Mouse (Mus musculus) gastrocnemius, postnatal 25 days (tissue): ENCODE data around the gene Ppl. TPM values are rescaled to one million over a fixed set of nuclear protein-coding genes. Genes with fewer than 3 reads are reported as not detected.

ENCODE experiments used
- DNase-seq: peaks from one replicate; pipeline ENCODE4 v3.0.0; 2022
- long read RNA-seq, 2 experiments: library from polyadenylated mRNA; stranded (forward); transcript quantifications; one replicate each; pipeline ENCODE4 v2.0.0; 2021
- total RNA-seq, 2 experiments: library from RNA; stranded (reverse); gene quantifications; 1 replicate in 1 of 2; 2 replicates in 1 of 2; pipeline ENCODE4 v1.2.3; 2021

Gene Ppl
- 1 to 10 TPM in 1 of 2 experiments, under 1 TPM in 1; 0.77 to 2.2 TPM for total RNA-seq
- long read RNA-seq, experiment 1, partial matches to known transcripts = 0 of 1 reads
- long read RNA-seq, experiment 1, other reads (novel, unspliced or antisense) = 1 of 1 reads
- long read RNA-seq, experiment 2, partial matches to known transcripts = 0 of 1 reads
- long read RNA-seq, experiment 2, other reads (novel, unspliced or antisense) = 1 of 1 reads

GRCm38 (mm10) chr16:5132401-5132801 is at the start of gene Ppl:
TSS of gene Ppl (minus strand) at chr16:5132421.
- DNase-seq = peak; percentile 59

- DNase-seq = peak; percentile 63
Measured at GRCm38 (mm10) chr16:5172636-5173035, 40.4 kb upstream of the Ppl start.

DNA sequence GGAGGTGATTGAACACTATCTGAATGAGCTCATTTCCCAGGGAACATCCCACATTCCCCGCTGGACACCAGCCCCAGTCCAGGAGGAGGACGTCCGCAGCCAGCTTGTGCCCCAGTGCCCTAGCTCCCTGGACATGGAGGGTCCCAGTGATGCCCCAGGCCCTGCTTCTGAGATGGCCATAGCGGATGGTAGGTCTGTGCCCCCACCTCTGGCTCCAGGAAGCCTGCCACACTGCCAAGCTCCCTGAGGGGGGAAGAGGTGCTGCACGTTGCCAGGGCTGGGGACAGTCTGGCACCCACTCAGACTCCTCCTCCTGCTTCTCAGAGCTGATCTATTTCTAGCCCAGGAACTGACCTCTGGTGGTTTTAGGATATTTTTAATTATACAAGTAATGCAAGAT is 36.6 kb upstream of the Ppl start:
- DNase-seq = peak; percentile 60

DNA sequence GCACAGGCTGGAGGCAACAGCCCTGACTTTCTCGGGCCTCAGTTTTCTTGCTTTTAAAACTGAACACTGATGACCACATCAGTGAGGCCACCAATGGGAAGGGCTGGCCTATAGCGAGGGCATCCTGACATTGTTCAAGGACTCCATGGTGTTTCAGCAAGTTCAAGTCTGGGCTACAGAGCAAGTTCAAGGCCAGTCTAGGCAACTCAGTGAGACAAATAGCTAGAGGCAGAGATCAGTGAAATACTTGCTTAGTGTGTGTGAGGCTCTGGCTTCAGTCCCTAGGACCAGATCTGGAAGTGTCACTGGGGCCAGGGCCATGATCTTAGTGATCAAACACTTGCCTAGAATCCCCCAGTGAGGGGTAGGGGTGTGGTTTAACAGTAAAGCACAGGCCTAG is 35.8 kb upstream of the Ppl start:
- no peak for DNase-seq

- no peak for DNase-seq
Measured at GRCm38 (mm10) chr16:5164327-5164726, 32.1 kb upstream of the Ppl start.

- DNase-seq = no peak
Measured at GRCm38 (mm10) chr16:5159248-5159647, 27.0 kb upstream of the Ppl start.

DNA sequence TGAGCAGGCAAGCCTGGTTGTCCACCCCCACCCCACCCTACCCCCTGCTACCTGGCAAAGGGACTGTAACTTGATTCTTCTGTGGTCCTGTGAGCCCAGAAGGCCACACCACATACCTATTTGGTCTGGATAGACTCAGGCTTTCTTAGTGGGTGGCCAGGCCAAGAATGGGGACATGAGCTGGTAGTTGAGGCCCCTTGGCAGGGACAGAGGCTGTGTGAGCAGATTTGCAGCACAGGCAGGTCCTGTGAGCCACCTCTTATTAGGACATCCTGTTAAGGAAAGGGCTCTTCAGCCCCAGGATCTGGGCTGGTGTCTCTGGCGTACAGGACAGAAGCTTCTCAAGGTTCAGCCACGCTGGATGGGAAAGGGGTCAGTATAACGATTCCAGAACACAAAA is 24.9 kb upstream of the Ppl start:
- DNase-seq = peak; percentile 78

- DNase-seq = no peak
Measured at GRCm38 (mm10) chr16:5156495-5156894, 24.3 kb upstream of the Ppl start.

DNA sequence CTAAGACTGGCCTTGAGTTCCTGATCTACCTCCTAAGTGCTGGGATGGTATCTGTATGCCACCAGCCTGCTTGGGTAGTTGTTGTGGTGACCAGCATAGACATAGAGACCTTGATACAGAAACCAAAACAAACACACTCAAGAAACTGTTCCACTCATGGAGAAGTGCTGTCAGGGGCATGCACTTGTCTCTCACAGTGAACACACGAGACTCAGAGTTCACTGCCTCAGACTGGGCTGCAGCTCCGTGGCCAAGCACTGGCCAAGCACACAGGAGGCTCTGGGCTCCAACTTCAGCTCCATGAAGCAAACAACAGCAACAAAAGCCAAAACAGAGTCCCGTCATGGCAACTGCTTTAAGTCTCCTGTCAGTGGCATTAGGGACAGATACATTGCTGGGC is 22.8 kb upstream of the Ppl start:
- no peak for DNase-seq

DNA sequence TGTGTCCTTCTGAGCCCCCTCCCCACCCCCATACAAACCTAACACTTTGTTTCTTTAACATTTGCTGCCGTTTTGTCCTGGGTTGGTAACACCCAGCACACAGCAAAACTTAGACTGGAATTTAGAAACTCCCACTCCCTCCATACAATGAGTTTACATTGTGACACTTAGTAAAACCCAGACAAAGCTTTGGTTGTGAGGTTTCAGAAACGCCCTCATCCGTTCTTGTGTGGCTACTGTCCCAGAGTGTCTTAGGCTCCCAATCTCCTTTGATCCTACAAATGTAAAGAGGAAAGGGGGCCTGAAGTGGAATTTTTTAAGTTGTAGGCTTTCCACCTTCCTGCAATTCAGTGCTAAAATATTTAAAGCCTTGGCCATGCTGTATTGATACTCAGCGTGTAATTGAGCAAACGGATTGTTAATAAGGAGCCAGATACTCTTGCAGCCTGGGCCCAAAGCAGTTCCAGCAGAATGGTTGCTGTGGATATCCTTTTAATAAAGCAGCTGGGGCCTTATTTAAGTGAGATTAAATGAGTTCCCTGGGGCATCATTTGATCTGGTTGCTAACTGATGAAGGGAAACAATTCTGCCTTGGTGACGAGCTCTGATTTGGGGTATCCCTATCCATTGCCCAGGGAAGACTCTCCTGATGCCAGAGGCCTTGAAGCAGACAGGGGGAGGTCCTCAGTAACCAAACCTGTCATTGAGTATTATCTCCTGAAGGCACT is 21.2 kb upstream of the Ppl start:
- no peak for DNase-seq

- DNase-seq = no peak
Measured at GRCm38 (mm10) chr16:5150544-5150943, 18.3 kb upstream of the Ppl start.

DNA sequence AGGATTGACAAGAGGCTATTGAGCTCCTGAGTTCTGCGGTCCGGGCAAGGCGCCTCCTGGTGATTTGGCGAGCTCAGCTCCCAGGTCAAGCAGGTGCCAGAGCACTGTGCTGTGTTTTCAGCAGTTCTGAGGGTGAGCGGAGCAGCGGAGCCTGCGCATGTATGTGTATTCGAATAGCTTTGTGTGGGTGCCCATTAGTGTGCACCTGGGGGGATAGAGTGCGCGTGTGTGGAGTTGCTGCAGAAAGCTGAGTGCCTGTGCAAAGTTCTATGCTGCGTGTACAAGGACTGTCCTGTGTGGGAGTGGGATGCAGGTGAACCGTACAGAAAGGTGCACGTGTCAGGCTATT is 14.8 kb upstream of the Ppl start, which contains the start of gene Sec14l5:
Sec14l5 (plus strand) TSS at position 73 of the 349 bp plus-strand sequence.
- no peak for DNase-seq

DNA sequence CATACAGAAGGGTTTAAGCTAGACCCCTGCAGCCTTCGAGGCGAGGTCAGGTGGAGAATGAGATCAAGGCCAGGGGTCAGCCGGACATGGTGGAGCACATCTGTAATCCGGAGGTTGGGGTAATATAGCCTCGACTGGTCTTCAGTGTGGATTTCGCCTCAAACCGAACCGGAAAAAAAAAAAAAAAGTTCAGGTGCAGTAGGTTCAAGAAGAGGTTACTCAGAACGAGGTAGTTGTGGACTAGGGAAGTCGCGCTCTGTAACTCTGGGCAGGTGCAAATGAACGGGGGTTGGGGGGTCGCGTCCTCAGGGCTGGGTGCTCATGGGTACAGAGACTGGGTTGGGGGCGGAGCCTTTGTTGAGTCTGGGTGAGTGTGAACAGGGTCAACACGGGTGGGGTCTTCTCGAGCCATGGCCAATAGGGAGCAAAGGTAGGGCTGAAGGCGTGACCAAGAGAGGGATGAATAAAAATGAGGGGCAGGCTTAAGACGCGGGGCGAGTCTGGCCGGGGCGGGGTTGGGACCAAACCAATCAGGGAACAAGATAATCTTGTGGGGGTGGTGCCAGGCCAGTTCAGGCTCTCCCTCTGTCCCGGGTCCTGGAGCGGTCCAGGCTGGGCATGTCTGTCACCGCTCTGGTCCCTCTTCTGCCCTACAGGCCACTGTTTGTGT is 14.3 kb upstream of the Ppl start:
- peak; percentile 81 for DNase-seq

DNA sequence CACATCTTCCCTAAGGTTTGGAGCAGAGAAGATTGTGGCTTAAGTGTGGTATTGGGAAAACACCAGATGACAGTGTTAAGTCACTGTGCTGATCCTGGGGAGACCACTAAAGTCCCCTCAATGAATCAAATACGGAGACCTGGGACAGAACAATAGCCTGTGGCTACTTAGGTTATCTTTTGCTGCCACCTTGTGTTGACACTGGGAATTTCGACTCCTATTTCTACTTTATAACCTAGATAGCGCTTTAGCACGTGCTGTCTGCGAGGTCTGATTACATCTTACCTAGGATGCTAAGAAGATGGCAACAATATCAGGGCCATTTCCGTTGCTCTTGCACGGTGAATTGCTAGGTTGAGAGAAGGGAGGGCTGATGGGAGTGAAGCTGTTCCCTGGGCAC is 13.3 kb upstream of the Ppl start:
- DNase-seq = no peak

GRCm38 (mm10) chr16:5139741-5140140 is 7.5 kb upstream of the Ppl start:
- DNase-seq = peak; percentile 85

GRCm38 (mm10) chr16:5137006-5137540 is 4.9 kb upstream of the Ppl start:
- no peak for DNase-seq

DNA sequence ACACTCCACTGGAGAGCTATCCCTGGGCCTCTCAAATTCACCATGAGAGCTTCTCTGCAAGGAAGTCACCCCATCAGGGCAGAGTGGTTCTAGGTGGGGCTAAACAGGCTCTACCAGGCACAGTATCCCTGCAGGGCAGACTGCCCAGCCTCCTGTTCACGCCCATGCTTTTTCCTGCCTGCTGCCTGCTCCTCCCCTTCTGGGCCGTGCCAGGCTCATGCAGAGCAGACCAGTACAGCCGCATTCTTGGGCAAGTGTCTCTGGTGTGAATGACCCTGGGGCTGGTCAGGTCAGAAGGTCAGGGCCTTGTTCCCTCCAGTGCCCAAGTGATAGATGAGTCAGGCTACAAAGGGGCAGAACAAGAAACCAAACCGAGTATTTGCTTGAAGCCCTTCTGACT is 4.3 kb upstream of the Ppl start:
- peak; percentile 38 for DNase-seq

DNA sequence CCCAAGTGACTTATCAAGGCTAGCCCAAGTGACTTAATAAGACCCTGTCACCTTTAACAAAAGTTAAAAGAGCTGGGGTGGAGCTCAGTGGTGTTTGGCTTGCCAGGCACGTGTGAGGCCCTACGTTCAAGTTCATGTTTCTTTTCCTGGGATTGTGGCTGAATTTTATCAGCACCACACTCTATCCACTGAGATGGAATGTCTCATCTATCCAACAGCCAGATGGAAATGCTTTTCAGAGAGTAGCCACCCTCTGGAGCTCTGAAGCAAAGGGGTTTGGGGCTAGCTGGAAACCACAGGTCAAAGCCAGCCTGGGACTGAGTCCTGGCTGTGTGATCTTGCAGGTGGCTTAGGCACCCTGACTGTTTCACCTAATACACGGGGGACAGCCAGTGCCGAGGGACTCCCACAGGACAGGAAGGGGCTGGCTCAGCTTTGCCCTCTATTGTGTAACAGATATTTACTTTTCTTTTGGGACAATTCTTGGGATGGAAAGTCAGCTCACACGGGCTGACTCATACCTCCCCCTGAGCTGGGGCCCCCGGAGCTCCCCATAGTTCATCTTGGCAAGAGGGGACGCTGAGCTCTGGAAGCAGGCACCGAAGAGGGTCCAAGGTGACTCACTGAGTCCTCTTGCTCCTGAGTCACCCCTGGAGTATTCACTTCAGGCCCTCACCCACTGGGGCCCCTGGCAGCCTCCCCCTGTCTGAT is 3.5 kb upstream of the Ppl start:
- DNase-seq = peak; percentile 62

- DNase-seq = peak; percentile 74
Measured at GRCm38 (mm10) chr16:5134623-5135330, 2.6 kb upstream of the Ppl start.

DNA sequence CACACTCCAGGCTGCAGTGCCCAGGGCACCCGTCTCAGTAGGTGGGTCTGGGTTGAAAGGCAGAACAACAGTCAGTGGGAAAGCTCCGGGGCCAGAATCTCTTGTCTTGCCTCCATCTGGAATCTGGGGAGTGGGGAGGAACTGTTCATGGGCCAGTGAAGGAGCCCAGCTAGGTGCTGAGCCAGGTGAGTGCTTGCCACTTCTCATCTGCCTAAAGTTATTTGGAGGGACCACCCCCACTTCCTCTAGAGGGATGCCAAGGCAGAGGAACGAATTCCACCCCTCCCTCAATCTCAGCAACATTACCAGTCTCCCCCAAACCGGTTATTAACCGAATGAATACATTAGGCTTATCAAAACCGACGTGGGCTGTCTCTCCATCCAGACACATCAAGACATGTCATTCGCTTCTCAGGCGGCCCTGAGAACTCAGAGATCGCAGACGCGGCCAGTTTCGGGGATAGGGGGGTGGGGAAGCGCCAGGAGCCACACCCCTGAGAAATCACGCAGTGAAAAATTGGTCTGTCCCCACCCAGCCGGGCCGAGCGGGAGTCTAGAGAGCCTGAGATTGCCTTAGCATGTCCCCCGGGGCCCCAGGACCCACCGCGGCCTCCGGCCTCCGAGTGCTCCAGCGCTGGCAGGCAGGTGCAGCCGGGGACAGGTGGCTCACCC is 834 bp downstream of the Ppl start:
- peak; percentile 34 for DNase-seq

DNA sequence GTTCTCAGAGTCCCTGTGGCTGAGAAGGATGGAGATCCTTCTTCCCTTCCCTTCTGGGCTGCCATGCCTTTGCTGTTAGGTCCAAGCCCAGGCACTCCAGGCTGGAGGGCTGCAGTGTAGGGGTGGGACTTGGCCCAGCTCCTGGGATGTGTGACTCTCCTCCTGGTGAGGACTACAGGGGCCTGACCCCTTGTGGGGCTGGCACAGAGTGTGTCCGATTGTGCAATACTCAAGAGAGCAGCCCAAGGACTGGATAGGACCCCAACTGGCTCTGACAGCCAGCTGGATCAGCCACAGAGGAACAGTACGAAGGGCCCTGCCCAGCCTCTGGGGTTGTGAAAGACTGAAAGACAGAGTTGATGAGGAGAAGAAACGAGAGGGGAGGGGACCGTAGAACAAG is 1.5 kb downstream of the Ppl start:
- peak; percentile 85 for DNase-seq
